Mouse (Mus musculus) lung, adult 2 months (tissue): ENCODE measurements around the gene Sfswap. TPM values are rescaled to one million over a fixed set of nuclear protein-coding genes. Genes with fewer than 3 reads are reported as not detected.
A peak's percentile ranks its signal among the peaks of the same experiment; 100 is the strongest.

Experiments used
- DNase-seq: peaks from one replicate; pipeline ENCODE4 v3.0.0; 2022
- H3K4me1 ChIP-seq: fragments of 200-500 bp; 2 replicates; pipeline ENCODE4 v1.6.1; 2011; ENCODE audit warnings: low read length; ENCODE audit not compliant: control insufficient read depth, insufficient read depth
- H3K4me3 ChIP-seq: fragments of 200-500 bp; replicated peaks from 2 replicates; pipeline ENCODE3; 2011; ENCODE audit warnings: low read depth, mild to moderate bottlenecking, control low read depth, low read length; ENCODE audit errors: extremely low read depth
- CTCF ChIP-seq: fragments of 200-500 bp; IDR thresholded peaks from 2 replicates; pipeline ENCODE4 v1.5.1; 2011; ENCODE audit warnings: mild to moderate bottlenecking, low read length, control low read depth; ENCODE audit not compliant: insufficient read depth
- POLR2A ChIP-seq: fragments of 200-500 bp; IDR thresholded peaks from 2 replicates; pipeline ENCODE4 v1.6.1; 2011; ENCODE audit warnings: low read depth, mild to moderate bottlenecking, control low read depth, low read length, borderline replicate concordance; ENCODE audit errors: extremely low read depth
- WGBS: fragments of 180-500 bp; shearing (Covaris S2); methylation state at CpG from one replicate; pipeline ENCODE4 v1.1.7; 2018; 5-methylcytosine and 5-hydroxymethylcytosine counted together
- polyA plus RNA-seq: library from polyadenylated mRNA; depleted of rRNA; stranded (reverse); fragments of >200 nt; gene quantifications from 2 replicates; pipeline ENCODE4 v1.2.3, GENCODE M21; 2012

Gene Sfswap
- polyA plus RNA-seq, 1 experiment, result 83.4 TPM

- 61% methylated on average over 7 of the region's 7 CpGs for WGBS
- no peak for DNase-seq
- peaks cover 4% of the 10 kb centered on the region; the same call in 1 of the 2 replicates for H3K4me1 ChIP-seq
- no peak overlapping the region for H3K4me3 ChIP-seq
- TF ChIP-seq CTCF, result no peak
- TF ChIP-seq POLR2A, result no peak
Observed at GRCm38 (mm10) chr5:129581015-129581414, 80.0 kb downstream of the Sfswap start.

GRCm38 (mm10) chr5:129583331-129583730, 82.3 kb downstream of the Sfswap start:
- TF ChIP-seq POLR2A, result no peak
- TF ChIP-seq CTCF, result no peak
- Histone ChIP-seq H3K4me1 (peaks cover 4% of the 10 kb centered on the region; the same call in 1 of the 2 replicates), H3K4me3 (peak overlapping the region; percentile 50)
- DNase-seq, result no peak
- 1% methylated on average over 12 of the region's 12 CpGs for WGBS

- TF ChIP-seq POLR2A (no peak), CTCF (peak; percentile 36; the same call in 1 of the 2 replicates)
- H3K4me3 ChIP-seq, result peak within 1 kb of the TSS; percentile 50
- WGBS, result 1% methylated on average over 80 of the region's 80 CpGs
- peaks cover 4% of the 10 kb centered on the region; the same call in 1 of the 2 replicates for H3K4me1 ChIP-seq
- peak; percentile 88 for DNase-seq
Observed at GRCm38 (mm10) chr5:129583761-129584582, 83.0 kb downstream of the Sfswap start, which contains the start of gene Mmp17. TSS of gene Mmp17 (plus strand) at chr5:129584169.

- peak overlapping the region; percentile 50 for H3K4me3 ChIP-seq
- under 1% methylated on average over 70 of the region's 76 CpGs for WGBS
- peaks cover 4% of the 10 kb centered on the region; the same call in 1 of the 2 replicates for H3K4me1 ChIP-seq
- peak; percentile 41 for DNase-seq
- TF ChIP-seq POLR2A (no peak), CTCF (no peak)
Observed at GRCm38 (mm10) chr5:129584583-129585541, 83.8 kb downstream of the Sfswap start.

- TF ChIP-seq POLR2A (no peak), CTCF (peak; percentile 37)
- Histone ChIP-seq H3K4me3 (peak overlapping the region; percentile 46), H3K4me1 (peaks cover 4% of the 10 kb centered on the region; the same call in 1 of the 2 replicates)
- peak; percentile 83 for DNase-seq
- under 1% methylated on average over 17 of the region's 17 CpGs for WGBS
Observed at GRCm38 (mm10) chr5:129586016-129586415, 85.0 kb downstream of the Sfswap start.

GRCm38 (mm10) chr5:129586471-129586870, 85.5 kb downstream of the Sfswap start:
- TF ChIP-seq CTCF, result no peak
- TF ChIP-seq POLR2A, result no peak
- Histone ChIP-seq H3K4me3 (no peak overlapping the region), H3K4me1 (peaks cover 4% of the 10 kb centered on the region; the same call in 1 of the 2 replicates)
- no peak for DNase-seq
- WGBS, result 56% methylated on average over 13 of the region's 13 CpGs

- DNase-seq, result no peak
- H3K4me3 ChIP-seq, result no peak overlapping the region
- 17% methylated on average over 11 of the region's 11 CpGs for WGBS
- no peak for TF ChIP-seq POLR2A
- no peak for TF ChIP-seq CTCF
- H3K4me1 ChIP-seq, result peaks cover under 1% of the 10 kb centered on the region; the same call in 1 of the 2 replicates
Observed at GRCm38 (mm10) chr5:129590915-129591314, 89.9 kb downstream of the Sfswap start.

- WGBS, result 35% methylated on average over 19 of the region's 19 CpGs
- H3K4me1 ChIP-seq, result no peaks in the 10 kb centered on the region
- peak; percentile 77 for DNase-seq
- TF ChIP-seq POLR2A (no peak), CTCF (peak; percentile 100)
- no peak overlapping the region for H3K4me3 ChIP-seq
Observed at GRCm38 (mm10) chr5:129594116-129595114, 93.4 kb downstream of the Sfswap start.
